Mouse (Mus musculus) thymus, postnatal 0 days (tissue): ENCODE data around the gene Tab1. TPM values are rescaled to one million over a fixed set of nuclear protein-coding genes. Genes with fewer than 3 reads are reported as not detected.

Experiments used
- DNase-seq: peaks from one replicate; pipeline ENCODE4 v3.0.0-alpha.2; 2015; ENCODE audit warnings: low spot score
- polyA plus RNA-seq: library from polyadenylated mRNA; unstranded; fragments of >200 nt; fragmentation: Nextera tagmentation; extraction: Ambion mirVana; gene quantifications from 2 replicates; pipeline ENCODE4 v1.2.1, GENCODE M21; 2015

Gene Tab1
- polyA plus RNA-seq, 1 experiment from 2014 or later = 38.2 TPM

GRCm38 (mm10) chr15:80162401-80162964, 29.6 kb downstream of the Tab1 start:
- DNase-seq = no peak

DNA sequence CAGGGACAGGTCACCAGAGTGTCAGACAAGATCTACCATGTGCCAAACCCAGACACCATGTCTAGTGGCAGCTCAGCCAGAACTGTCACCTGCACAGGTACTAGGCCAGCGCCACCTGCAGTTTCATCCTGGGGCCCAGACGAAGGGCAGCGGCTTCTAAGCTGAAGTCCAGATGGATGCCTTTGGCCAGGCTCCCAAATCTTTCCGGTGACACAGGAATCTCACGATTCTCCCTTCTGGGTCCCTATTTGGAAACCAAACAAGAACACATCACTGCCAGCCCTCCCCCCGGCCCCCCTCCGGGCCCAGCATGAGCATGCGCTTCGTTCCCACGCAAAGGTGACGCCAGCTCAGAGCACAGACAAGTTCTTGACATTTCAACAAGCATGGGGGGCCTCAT, 30.3 kb downstream of the Tab1 start:
- DNase-seq = no peak

DNA sequence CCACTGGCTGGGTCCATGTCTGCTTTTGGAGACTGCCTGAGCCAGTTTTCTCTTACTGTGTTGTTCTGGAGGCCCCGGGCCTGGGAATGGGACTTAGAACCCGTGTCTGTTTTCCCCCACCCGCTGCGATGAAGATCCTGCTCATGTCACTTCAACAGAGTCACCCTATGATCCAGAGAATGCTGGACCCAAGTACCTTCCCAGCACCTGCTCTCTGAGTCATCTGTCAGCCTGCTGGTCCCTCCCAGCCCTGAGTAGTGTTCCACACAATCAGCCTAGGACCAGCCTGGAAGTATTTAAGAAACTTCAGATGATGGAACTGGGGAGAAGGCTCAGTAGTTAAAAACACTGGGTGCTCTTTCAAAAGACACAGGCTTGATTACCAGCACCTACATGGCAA, 30.8 kb downstream of the Tab1 start:
- DNase-seq = no peak

GRCm38 (mm10) chr15:80165396-80165795, 32.5 kb downstream of the Tab1 start:
- DNase-seq = no peak

DNA sequence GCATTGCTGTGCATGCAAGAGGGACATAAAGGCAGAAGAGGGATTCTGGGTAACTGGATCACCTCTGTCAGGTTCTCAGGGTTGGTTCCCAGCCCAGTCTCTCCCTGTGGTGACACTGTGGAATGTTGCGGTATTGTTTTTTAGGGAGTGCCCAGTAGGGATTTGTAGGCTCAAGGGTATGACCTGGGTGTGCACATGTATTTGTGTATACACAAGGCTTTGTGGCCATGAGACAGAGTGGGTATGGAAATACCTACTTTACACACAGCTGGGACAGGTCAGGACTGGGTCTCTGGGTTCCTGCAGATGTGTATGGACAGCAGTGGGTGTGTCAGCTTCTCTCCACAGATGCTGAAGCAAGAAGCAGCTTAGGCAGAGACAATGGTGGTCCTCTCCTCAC, 36.6 kb downstream of the Tab1 start:
- no peak for DNase-seq

DNA sequence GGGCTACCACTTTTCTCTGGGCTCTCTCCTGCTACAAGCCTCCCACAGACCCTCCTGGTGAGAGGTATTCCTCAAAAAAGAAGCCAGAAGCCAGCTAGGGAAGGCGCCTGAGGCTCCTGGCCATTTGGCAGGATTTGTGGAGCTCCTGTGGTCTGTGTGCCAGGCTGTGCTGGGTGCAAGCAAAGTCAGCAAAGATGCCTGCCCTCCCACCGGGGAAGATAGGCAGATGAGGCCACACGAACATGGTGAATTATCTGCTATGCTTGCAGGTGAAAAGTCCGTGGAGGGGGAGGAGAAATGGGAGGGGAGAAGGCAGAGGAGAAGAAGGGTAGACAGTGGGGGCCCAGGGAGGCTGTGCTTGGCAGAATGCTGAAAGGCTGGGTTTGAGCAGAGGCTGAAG, 37.4 kb downstream of the Tab1 start:
- DNase-seq = no peak

DNA sequence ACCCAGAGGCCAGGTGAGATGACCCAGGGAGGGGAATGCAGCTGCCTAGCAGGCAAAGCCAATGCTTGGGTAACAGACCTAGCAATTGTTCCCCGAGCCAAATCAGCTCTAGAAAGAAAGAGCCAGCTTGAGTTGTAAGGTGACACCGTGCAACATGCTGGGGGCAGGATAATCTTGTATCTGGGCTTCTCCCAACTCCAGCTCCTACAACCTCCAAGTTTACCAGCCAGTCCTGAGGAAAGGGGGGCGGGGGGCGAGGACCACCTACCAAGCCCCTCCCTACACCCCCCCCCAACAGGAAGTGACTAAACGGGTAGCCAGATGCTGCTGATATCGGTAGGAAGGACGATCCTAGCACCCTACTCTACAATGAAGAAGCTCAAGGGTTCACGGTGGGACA, 38.4 kb downstream of the Tab1 start:
- DNase-seq = no peak

DNA sequence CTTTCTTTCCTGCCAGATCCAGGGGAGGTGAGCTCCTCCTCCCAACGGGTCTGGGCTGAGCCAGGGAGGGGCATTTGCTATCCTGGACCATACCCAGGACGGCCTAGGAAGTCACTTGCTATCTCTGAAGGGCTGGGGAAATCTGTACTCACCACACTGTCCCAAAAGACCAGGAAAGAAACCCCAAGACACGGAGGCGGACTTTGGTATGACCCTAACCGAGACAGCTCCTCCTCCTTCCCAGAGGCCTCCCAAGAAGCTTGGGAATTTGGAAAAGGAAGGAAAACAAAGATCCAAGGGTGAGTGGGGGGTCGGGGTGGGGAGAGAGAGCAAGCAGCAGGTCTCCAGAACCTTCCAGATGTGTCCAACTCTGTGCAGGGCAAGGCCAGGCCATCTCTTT, 38.9 kb downstream of the Tab1 start:
- DNase-seq = no peak

- DNase-seq = no peak
Measured at GRCm38 (mm10) chr15:80173001-80173771, 40.3 kb downstream of the Tab1 start, which contains the start of gene Mgat3. Gene Mgat3 (plus strand): TSS chr15:80173721.

DNA sequence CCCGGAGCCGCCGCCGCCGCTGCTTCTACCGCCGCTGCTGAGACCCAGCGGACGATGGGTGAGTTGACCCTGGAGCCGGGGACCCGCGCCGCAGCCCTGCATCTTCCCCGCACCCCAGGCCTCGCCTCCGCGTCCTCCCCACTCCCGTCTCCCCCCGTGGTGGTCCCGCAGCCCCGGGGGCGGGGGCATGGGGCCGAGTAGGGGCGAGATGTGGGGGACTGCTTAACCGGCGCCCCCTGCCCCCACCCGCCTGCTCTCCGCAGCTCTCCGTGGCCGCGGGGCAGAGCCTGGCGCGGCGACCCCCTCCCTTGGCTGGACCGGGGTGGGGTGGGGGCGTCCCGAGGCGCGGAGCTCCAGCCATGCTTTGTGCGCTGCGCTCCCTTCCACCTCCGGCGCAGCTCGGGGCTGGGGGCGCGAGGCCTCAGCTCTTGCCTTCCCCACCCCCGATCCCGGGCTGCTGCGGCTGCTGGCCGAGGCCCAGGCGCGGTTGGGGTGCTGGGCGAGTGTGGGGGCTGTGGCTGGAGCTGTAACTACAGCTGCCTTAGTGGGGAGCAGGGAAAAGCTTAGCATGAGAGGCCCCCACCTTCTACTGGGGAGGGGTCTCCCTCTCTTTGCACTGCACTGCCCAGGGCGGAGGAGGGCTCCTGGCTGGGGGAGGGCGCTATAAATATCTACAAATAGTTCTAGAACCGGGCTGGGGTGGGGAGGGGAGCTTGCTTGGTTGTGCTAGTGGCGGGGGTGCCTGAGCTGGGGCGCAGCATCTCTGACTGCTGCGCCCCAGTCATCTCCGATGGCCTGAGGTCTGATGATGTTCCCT, 41.1 kb downstream of the Tab1 start:
- DNase-seq = no peak

DNA sequence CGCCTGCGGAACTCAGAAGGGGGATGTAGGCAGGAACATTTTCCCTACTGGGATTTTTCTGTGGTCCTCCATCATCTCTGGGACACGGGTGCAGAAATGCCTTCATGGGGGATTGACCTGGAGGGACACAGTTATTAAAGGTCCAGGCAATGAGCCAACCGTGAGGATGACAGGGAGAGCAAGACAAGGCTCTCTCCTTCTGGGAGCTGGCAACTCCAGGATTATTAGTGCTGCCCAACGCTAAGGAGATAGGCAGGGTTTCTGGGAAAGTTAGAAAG, 41.6 kb downstream of the Tab1 start:
- DNase-seq = no peak

DNA sequence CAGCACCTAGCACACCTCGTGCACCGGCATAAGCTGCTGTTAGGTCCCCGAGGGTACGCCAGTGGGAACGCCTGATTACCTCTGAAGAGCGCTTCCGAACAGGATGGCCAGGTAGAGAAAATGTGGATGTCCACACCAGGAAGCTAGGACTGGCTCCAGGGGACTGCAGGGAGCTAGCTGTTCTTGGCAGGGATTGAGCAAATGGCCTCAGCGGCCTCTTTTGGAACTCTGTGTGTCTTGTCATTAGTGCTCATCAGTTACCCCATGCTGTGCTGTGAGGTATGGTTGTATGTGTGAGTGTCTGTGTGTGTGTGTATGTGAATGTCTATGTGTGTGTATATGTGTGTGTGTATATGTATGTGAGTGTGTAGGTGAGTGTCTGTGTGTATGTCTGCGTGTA, 42.4 kb downstream of the Tab1 start:
- DNase-seq = no peak

DNA sequence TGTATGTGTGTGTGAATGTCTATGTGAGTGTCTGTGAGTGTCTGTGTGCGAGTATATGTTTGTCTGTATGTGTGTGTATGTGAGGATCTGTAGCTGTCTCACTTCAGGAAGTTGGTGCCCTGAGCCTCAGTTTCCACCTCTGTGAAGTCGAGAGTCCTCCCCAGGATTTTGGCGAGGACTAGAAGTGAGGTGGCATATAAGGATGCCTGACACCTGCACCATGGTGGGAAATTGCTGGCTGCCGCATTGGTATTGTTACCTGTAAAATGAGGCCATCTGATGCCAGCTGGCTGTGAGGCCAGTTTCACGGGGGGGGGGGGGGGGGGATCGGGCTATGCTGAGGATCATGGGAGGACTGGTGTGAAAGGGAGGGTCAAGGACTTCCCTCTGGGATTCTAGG, 42.8 kb downstream of the Tab1 start:
- DNase-seq = no peak

DNA sequence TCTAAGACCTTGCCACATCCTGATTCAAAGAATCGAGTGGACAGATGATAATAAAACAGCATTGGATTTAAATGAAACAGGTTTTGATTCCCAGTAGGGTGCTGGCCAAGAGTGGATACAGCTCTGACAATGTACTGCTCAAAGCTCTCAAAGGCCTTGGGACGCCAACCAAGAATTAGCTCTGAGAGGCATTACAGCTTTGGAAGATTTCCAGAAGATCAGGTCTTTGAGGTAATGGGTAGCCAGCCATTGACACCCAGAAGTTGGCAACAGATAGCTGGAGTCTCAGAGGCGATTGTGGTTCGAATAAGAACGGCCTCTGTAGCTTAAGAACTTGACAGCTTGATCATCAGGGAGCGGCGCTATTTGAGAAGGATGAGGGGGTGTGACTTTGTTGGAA, 48.6 kb downstream of the Tab1 start:
- DNase-seq = no peak

GRCm38 (mm10) chr15:80182072-80182700, 49.3 kb downstream of the Tab1 start:
- DNase-seq = no peak

- DNase-seq = no peak
Measured at GRCm38 (mm10) chr15:80188927-80189326, 56.0 kb downstream of the Tab1 start.

DNA sequence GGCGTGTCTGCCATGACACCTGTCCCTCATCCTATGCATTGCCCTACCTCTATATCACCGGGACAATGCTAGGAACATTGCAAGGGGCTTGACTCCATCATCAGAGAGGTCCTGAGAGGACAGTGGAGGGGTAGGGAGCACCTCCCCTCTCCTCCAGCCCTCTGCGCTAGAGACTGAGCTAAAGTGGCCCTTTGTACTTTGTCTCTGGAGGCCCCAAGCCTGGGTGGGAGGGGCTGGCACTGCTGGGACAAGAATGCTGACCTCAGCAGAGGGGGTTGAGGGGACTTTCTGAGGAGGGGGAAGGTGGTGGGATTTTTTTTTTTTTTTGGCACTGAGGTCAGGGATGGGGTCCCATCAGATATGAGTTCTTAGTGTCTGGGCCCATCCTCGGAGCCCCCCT, 57.1 kb downstream of the Tab1 start:
- no peak for DNase-seq

DNA sequence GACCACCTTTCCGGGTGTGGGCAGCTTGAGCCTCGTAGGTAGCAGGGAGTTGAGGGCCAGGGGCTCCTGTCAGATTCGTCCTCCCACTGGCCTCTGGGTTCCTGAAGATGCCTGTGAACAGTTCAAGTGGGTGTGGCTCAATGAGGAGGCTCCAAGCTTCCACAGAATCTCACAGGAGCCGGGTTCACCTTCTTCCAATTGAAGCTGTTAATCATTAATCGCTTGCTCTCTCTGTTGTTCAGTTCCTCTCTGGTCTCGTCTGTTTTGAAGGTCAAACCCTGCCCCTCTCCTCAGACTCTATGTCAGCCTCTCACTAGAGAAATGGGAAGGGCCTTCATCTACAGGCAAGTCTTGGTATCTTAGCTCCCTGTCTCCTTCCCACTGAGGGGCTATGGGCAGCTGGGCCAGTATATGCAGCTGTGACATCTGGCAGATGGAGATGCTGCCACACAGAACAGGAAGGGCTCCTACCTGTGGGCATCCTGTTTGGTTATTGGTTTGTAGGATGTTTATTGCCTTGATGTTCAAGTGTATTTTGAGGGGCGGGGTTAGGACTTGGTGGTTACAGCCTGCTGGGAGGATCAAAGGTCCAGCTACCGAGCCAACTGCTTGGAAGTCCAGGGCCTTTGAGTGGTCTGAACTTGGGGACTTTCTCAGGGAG, 58.8 kb downstream of the Tab1 start:
- peak; percentile 70 for DNase-seq

DNA sequence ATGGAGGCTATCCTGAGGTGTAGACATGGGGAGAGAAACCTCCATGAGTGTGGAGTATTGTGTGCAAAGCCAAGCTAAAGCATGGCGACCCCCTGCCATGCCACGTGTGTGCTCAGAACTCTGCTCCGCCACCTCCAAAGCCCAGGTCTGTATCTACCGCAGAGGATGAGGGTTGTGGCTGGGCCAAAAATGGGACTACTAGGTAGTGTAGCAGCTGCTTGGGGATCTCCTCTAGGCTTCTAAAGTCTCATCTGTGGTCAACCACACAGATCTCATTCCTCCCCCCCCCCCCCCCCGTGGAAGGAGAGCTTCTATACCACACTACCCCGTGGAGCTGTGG, 59.3 kb downstream of the Tab1 start:
- peak; percentile 81 for DNase-seq

DNA sequence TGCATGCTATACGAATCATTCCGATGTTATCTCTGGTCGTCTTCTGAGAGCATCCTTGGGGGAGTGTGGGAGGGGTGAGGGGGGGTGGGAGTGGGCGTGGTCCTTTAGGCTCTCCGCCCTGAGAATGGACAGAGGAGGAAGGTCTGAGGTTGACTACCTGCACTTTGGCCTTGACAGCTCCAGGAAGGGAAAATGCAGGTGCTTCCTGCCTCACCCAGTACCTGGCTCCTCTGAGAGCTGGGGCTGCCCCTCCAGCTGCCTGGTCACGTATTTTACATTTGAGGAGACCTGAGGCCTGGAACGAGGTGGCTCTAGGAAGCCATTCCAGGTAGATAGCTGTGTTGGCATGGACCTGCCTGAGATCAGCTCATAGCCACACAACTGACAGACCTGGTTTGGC, 59.9 kb downstream of the Tab1 start:
- DNase-seq = peak; percentile 15

GRCm38 (mm10) chr15:80199556-80199955, 66.6 kb downstream of the Tab1 start:
- DNase-seq = no peak
